Mouse (Mus musculus) olfactory bulb, adult 2 months (tissue): Measurements from ENCODE around the gene Top2a.

Source experiments
- CTCF ChIP-seq: fragments of 200-500 bp; IDR thresholded peaks from 2 replicates; pipeline ENCODE4 v1.5.1; 2012; ENCODE audit warnings: low read depth, mild to moderate bottlenecking, low read length, moderate library complexity; ENCODE audit not compliant: insufficient read depth
- POLR2A ChIP-seq: fragments of 200-500 bp; IDR thresholded peaks from 2 replicates; pipeline ENCODE4 v1.6.1; 2012; ENCODE audit warnings: mild to moderate bottlenecking, low read depth, low read length, moderate library complexity; ENCODE audit not compliant: insufficient read depth

GRCm38 (mm10) chr11:99067591-99067990 is 43.6 kb upstream of the Top2a start:
- TF ChIP-seq POLR2A: no peak
- TF ChIP-seq CTCF: no peak
